Mouse (Mus musculus): Measurements from ENCODE around the gene Baz2b. TPM values are rescaled to one million over a fixed set of nuclear protein-coding genes. Genes with fewer than 3 reads are reported as not detected.

Baz2b gene
- polyA plus RNA-seq, 1 experiment from 2014 or later, result 76.3 TPM

DNA sequence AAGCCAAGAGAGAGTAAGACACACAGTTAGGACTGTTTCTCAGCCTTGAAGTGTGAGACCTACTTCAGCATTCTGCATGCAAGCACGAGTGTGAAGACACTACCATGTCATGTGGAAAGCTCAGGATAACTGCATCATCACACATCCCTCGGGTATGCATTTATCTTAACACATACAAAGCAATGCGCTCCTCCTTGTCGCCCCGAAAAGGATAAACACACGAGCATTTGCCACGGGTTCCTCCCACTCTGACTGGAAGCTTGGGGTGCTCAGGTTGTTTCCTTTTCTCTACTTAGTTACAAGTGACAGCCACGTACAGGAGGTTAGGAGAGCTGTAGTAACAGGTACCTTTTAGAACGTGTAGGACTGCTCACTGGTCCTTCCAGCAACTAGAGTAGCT is 91.8 kb downstream of the Baz2b start:
- Histone ChIP-seq H3K9me3 (no peaks in the 10 kb centered on the region), H3K9ac (no peak overlapping the region), H3K27ac (no peak overlapping the region), H3K4me1 (peaks cover 32% of the 10 kb centered on the region), H3K4me3 (no peak overlapping the region), H3K36me3 (peaks cover 3% of the 10 kb centered on the region; the same call in 1 of the 2 replicates), H3K27me3 (no peaks in the 10 kb centered on the region), H3K4me2 (replicated peaks) (no peak overlapping the region)
- WGBS, result 70% methylated on average over 9 of the region's 9 CpGs
- no peak for ATAC-seq (ENCODE audit: insufficient number of reproducible peaks, insufficient read depth, low FRiP score, low TSS enrichment)

DNA sequence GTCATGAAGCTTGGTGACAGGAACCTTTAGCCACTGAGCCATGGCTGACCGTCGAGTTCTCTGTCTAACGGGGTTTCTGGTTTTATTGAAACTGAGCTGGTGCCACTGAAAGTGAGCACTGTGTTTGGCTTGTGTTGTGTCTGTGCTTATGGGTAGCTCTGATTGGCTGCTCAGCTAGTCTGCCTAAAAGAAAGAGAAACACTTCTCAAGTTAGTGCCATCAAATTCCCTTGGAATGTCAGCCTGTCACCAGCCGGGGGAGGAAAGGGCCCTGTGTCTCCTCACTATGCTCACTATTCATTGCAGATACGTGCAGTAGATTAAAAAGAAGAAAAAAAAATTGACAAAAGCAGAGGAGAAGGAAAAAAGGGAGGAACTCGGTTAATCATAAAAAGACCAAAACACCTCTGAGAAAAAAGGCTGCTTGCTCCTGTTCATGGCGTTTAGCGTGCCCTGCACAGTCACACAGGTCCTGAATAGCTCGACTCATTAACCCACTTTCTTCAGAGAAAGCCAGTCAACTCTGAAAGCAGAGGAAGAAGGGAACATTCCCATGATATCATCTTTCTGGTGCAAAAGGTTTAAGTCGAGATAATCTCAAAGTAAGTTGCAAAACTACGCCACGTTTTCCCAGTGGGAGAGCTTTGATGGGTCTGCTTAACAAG is 93.6 kb downstream of the Baz2b start:
- 55% methylated on average over 12 of the region's 12 CpGs for WGBS
- Histone ChIP-seq H3K4me1 (peaks cover 25% of the 10 kb centered on the region), H3K4me2 (replicated peaks) (no peak overlapping the region), H3K36me3 (peaks cover 7% of the 10 kb centered on the region), H3K4me3 (no peak overlapping the region), H3K9me3 (no peaks in the 10 kb centered on the region), H3K27ac (no peak overlapping the region), H3K27me3 (no peaks in the 10 kb centered on the region), H3K9ac (no peak overlapping the region)
- no peak for ATAC-seq (ENCODE audit: insufficient number of reproducible peaks, insufficient read depth, low FRiP score, low TSS enrichment)

DNA sequence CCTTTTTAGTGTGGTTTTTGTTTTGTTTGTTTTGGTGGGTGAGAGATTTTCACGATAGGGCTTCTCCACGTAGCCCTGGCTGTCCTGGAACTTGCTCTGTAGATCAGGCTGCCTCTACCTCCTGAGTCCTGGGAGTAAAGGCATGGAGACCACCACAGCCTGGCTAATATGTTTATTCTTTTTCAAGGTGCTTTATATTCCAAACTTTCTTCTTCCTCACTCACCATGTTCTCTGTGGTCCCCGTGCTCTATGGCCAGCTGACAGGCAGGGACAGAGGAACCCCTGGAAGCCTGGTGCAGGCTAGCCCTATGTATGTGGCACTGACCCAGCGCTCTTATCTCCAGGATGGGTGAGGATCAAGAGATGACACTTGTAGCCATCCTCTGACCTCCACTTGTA is 94.7 kb downstream of the Baz2b start:
- no peaks in the 10 kb centered on the region for H3K9me3 ChIP-seq
- no peak overlapping the region for H3K27ac ChIP-seq
- no peak overlapping the region for H3K9ac ChIP-seq
- H3K27me3 ChIP-seq, result no peaks in the 10 kb centered on the region
- no peak overlapping the region for H3K4me3 ChIP-seq
- H3K4me1 ChIP-seq, result peaks cover 15% of the 10 kb centered on the region; the same call in 1 of the 2 replicates
- ATAC-seq (ENCODE audit: insufficient number of reproducible peaks, insufficient read depth, low FRiP score, low TSS enrichment), result no peak
- peaks cover 15% of the 10 kb centered on the region for H3K36me3 ChIP-seq
- 80% methylated on average over 4 of the region's 4 CpGs for WGBS
- H3K4me2 ChIP-seq (replicated peaks), result no peak overlapping the region

DNA sequence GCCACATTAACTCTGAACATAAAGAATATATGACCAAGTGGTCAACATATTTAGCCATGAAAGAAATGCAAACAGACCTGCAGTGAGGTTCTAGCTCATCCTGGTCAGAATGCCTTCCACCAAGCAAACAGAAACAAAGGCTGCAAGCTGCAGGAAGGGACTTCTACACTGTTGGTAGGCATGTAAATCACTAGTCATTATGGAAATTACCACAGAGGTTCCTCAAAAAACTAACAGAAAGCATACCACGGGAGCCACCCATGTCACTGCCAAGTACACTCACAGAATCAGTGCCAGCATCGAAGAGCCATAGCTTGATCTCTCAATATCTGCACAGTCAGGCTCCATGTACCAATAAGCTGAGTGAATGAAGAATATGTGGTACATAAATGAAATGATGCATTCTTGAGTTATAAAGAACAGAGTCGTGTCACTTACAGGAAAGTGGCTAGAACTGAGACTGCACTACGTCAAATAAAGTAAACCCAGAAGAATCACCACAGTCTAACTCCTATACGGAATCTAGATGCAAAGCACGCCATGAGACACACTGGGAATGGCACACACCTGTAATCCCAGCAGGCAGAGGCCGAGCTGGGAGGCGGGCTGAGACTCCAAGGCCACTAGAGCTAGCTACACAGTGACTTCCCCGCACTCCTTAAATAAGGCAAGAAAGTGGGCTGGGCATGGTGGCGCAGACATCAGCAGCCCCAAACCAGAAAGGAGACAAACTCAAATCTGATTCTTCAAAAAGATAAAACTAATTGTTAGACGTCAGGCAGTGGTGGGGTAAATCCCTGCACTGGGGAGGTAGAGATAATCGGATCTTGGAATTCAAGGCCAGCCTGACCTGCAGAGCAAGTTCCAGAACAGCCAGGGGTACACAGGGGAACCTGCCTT is 95.7 kb downstream of the Baz2b start:
- no peak overlapping the region for H3K4me2 ChIP-seq (replicated peaks)
- peaks cover 15% of the 10 kb centered on the region; the same call in 1 of the 2 replicates for H3K4me1 ChIP-seq
- no peak overlapping the region for H3K9ac ChIP-seq
- peaks cover 15% of the 10 kb centered on the region for H3K36me3 ChIP-seq
- 72% methylated on average over 12 of the region's 12 CpGs for WGBS
- ATAC-seq (ENCODE audit: insufficient number of reproducible peaks, insufficient read depth, low FRiP score, low TSS enrichment), result no peak
- no peak overlapping the region for H3K4me3 ChIP-seq
- no peaks in the 10 kb centered on the region for H3K27me3 ChIP-seq
- H3K9me3 ChIP-seq, result no peaks in the 10 kb centered on the region
- no peak overlapping the region for H3K27ac ChIP-seq

DNA sequence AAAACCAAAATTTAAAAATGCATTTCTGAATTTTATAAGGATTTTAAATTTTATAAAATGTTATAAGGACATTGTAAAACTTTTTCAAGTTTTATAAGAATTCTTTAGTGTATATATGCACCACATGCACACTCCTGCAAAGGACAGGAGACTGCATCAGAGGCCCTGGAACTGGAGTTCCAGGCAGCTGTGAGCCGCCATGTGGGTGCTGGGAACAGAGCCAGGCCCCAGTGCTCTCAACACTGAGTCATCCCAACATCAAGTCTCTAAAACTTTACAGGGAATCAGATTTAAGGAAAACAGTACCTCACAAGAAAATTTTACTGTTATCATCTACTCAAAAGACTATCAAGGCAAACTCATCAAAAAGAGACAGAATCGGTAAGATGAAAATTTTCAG is 97.5 kb downstream of the Baz2b start:
- Histone ChIP-seq H3K9ac (no peak overlapping the region), H3K36me3 (peaks cover 15% of the 10 kb centered on the region), H3K27ac (no peak overlapping the region), H3K4me2 (replicated peaks) (no peak overlapping the region), H3K4me1 (peaks cover 12% of the 10 kb centered on the region; the same call in 1 of the 2 replicates), H3K9me3 (no peaks in the 10 kb centered on the region), H3K27me3 (no peaks in the 10 kb centered on the region), H3K4me3 (no peak overlapping the region)
- no peak for ATAC-seq (ENCODE audit: insufficient number of reproducible peaks, insufficient read depth, low FRiP score, low TSS enrichment)
- WGBS, result 96% methylated on average over 2 of the region's 2 CpGs

DNA sequence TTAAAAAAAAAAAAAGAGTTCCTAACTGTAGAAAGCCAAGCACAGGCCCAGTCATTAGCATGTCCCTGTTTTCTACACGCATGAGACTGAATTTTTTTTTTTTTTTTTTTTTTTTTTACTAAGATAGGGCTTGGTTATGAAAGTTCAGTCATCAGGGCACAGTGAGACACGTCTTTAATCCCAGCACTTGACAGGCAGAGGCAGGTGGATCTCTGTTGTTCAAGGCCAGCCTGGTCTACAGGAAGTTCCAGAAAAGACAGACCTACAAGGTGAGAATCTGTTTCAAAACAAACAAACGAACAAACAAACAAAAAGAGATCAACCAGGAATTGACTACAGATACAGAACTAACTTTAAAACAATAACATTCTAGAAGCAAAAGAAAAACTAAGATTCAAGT is 100.6 kb downstream of the Baz2b start:
- Histone ChIP-seq H3K9ac (no peak overlapping the region), H3K36me3 (peaks cover 12% of the 10 kb centered on the region), H3K4me1 (0 out of 2 replicates have a peak, but pooled peaks cover under 1% of the 10 kb centered on the region), H3K4me3 (no peak overlapping the region), H3K9me3 (no peaks in the 10 kb centered on the region), H3K27me3 (no peaks in the 10 kb centered on the region), H3K4me2 (replicated peaks) (no peak overlapping the region), H3K27ac (no peak overlapping the region)
- 88% methylated on average over 3 of the region's 3 CpGs for WGBS
- ATAC-seq (ENCODE audit: insufficient number of reproducible peaks, insufficient read depth, low FRiP score, low TSS enrichment), result no peak

DNA sequence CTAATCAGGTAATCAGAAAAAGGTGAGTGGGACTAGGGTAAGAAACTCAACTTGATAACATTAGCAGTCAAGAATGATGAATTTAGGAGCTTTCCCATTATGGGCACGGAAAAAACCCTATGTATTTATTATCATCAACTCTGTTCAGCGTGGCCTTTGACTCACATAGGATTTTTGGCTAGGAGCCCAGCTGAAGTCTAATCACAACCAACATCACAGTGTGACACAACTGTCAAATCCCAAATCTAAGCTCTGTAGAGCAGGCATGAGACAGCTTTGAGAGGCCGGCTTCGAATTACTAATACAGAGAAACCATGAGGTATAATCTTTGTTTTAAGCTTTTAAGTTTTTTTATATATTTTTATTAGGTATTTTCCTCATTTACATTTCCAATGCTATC is 113.0 kb downstream of the Baz2b start:
- Histone ChIP-seq H3K9ac (no peak overlapping the region), H3K4me1 (no peaks in the 10 kb centered on the region), H3K36me3 (peaks cover 3% of the 10 kb centered on the region; the same call in 1 of the 2 replicates), H3K4me2 (replicated peaks) (no peak overlapping the region), H3K4me3 (no peak overlapping the region), H3K9me3 (no peaks in the 10 kb centered on the region), H3K27ac (no peak overlapping the region), H3K27me3 (no peaks in the 10 kb centered on the region)
- 82% methylated on average over 4 of the region's 4 CpGs for WGBS
- no peak for ATAC-seq (ENCODE audit: insufficient number of reproducible peaks, insufficient read depth, low FRiP score, low TSS enrichment)

DNA sequence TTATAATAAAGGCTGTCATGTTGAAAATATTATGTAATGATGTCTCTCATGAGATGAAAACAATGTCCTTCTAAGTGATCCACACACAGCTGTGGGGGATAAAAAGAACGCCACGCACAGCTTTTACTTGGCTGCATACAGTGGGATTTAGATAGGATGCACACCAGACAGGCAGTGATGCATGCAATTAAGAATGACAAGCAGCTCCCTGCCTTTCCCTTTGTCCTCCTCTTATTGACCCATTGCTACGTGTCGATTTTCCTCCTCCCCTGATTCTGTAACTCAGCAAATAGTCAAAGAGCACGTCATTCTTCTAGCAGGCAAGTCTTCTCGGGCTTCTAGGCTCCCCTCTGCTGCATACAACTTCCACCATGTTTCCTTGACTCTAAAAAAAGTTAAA is 119.4 kb downstream of the Baz2b start:
- H3K9me3 ChIP-seq, result no peaks in the 10 kb centered on the region
- H3K4me1 ChIP-seq, result no peaks in the 10 kb centered on the region
- H3K9ac ChIP-seq, result no peak overlapping the region
- no peak for ATAC-seq (ENCODE audit: insufficient number of reproducible peaks, insufficient read depth, low FRiP score, low TSS enrichment)
- no peak overlapping the region for H3K4me3 ChIP-seq
- 70% methylated on average over 6 of the region's 6 CpGs for WGBS
- no peaks in the 10 kb centered on the region for H3K36me3 ChIP-seq
- H3K27me3 ChIP-seq, result no peaks in the 10 kb centered on the region
- H3K27ac ChIP-seq, result no peak overlapping the region
- no peak overlapping the region for H3K4me2 ChIP-seq (replicated peaks)

DNA sequence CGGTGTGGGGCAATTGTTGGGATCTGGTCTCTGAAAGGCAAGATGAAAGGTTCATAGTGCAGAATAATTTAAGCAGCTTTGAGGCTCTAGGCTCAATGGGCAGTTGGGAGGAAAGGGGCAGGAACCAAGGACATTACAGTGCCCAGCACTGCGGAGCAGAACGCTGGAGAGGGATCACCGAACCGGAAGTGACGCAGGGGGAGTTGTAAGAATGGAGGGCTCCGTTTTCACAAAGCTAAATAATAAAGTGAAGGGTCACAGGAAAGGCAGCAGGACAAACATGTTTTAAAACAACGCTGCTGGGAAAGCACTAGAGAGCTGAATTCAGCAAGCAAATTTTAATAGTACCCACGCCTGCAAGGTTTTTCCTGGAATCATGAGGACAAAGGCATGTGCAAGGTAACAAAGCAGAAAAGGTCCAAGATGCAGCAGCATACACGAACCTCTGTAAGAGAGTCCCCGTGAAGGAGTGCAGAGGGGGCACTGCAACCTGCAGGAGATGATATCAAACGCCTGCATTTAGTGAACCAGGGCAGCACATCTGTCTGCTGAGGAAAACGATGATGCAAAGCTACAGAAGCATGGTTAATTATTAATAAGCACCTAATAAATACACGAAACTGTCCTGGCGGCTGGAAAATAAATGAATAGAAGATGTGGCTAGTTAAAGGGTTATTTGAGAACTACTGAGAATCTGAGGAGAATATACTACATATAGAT is 120.0 kb downstream of the Baz2b start:
- Histone ChIP-seq H3K27me3 (no peaks in the 10 kb centered on the region), H3K9ac (no peak overlapping the region), H3K36me3 (no peaks in the 10 kb centered on the region), H3K9me3 (no peaks in the 10 kb centered on the region), H3K4me1 (no peaks in the 10 kb centered on the region), H3K4me2 (replicated peaks) (no peak overlapping the region), H3K4me3 (no peak overlapping the region), H3K27ac (no peak overlapping the region)
- 61% methylated on average over 15 of the region's 15 CpGs for WGBS
- no peak for ATAC-seq (ENCODE audit: insufficient number of reproducible peaks, insufficient read depth, low FRiP score, low TSS enrichment)

DNA sequence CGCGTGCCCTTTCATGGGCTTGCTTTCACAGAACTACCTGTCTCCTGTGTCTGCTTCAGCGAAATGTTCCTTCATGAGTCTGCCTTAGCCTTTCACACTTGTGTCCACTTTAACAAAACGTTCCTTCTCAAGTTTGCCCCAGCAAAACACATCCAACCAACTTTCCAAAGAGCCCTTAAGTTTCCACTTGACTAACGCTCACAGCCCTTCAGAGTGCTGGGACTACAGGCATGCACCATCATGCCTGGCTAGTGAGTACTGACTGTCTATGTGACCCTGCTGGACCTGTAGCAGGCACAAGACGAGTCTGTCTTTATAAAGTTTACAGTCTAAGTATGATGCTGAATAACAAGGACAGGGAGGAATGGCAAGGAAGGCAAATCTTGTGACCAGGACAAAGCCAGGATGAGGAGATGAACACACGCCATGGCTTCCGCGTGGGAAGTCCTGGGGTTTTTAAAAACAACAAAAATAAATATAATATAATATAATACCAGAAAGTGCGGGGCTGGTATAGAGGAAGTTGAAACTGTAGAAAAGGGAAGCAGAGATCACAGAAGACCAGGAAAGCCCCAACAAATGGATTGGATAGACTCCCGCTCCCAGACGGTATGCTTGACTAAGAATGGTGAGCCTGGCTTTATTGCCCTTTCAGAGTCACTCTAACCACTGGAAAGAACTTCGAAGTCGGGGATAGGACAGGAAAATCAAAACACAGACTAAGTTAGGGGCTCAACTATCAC is 120.7 kb downstream of the Baz2b start:
- Histone ChIP-seq H3K9me3 (no peaks in the 10 kb centered on the region), H3K27ac (no peak overlapping the region), H3K4me3 (no peak overlapping the region), H3K9ac (no peak overlapping the region), H3K4me1 (no peaks in the 10 kb centered on the region), H3K36me3 (no peaks in the 10 kb centered on the region), H3K4me2 (replicated peaks) (no peak overlapping the region), H3K27me3 (no peaks in the 10 kb centered on the region)
- WGBS, result 87% methylated on average over 14 of the region's 14 CpGs
- ATAC-seq (ENCODE audit: insufficient number of reproducible peaks, insufficient read depth, low FRiP score, low TSS enrichment), result no peak

DNA sequence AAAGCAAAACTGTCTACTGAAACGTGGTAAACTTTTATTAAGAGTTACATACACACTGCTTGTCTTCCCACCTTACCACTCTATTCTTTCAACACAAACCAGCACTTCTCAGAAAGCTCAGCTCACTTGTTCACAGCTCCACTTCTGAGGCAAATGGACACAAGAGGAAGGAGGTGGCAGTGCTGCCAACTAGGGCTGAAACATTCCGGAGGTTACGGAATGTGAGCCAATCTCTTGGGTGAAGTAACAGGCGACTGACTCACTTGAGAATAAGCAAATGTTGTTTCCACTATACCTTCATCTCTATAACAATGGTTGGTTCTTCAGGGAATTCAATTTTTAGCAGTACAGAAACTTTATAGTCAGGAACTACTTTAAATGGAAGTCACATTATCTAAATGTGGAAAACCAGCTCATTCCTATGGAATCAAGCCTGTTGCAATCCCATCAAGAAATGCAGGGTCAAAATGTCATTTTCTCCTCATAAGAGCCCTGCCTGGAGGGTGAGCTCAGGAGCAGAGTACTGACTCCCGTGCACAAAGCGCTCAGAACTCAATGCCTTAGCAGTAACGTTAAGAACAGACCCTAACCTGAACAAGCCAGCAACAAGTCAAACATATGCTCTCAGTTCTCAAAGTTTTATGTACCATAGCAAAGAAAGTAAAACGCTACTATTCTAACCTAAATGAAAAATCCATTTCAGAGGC is 123.3 kb downstream of the Baz2b start:
- no peak overlapping the region for H3K27ac ChIP-seq
- no peak overlapping the region for H3K4me2 ChIP-seq (replicated peaks)
- no peaks in the 10 kb centered on the region for H3K27me3 ChIP-seq
- no peak overlapping the region for H3K4me3 ChIP-seq
- no peak overlapping the region for H3K9ac ChIP-seq
- ATAC-seq (ENCODE audit: insufficient number of reproducible peaks, insufficient read depth, low FRiP score, low TSS enrichment), result no peak
- peaks cover 8% of the 10 kb centered on the region; the same call in 1 of the 2 replicates for H3K4me1 ChIP-seq
- WGBS, result 76% methylated on average over 8 of the region's 8 CpGs
- H3K36me3 ChIP-seq, result no peaks in the 10 kb centered on the region
- no peaks in the 10 kb centered on the region for H3K9me3 ChIP-seq
